Mouse (Mus musculus): ENCODE measurements around the gene Pth2. TPM values are rescaled to one million over a fixed set of nuclear protein-coding genes. Genes with fewer than 3 reads are reported as not detected.

The Pth2 gene
- total and polyA plus RNA-seq, 3 experiments = not detected

- Histone ChIP-seq H3K4me1 (ENCODE audit: insufficient read depth, low read depth, low read length) (peaks cover 32% of the 10 kb centered on the region), H3K27me3 (ENCODE audit: insufficient read depth, low read length) (no peaks in the 10 kb centered on the region), H3K36me3 (replicated peaks) (peaks cover 98% of the 10 kb centered on the region), H3K9me3 (replicated peaks) (no peaks in the 10 kb centered on the region), H3K4me3 (ENCODE audit: low read depth, low read length) (no peak overlapping the region)
- TF ChIP-seq GATA1 (IDR thresholded peaks at IDR 0.05; ENCODE audit: borderline replicate concordance, low read length) (no peak), GATA2 (IDR thresholded peaks at IDR 0.05; ENCODE audit: borderline replicate concordance, low read depth, low read length) (no peak), TAL1 (conservative IDR thresholded peaks at IDR 0.05; ENCODE audit: low read depth, low read length) (no peak)
- DNase-seq (ENCODE audit: low spot score) (no peak), ATAC-seq (ENCODE audit: extremely low read depth, insufficient number of reproducible peaks, low FRiP score, poor library complexity, severe bottlenecking) (no peak)
Measured at GRCm38 (mm10) chr7:45144368-45145174, 36.2 kb upstream of the Pth2 start.

DNA sequence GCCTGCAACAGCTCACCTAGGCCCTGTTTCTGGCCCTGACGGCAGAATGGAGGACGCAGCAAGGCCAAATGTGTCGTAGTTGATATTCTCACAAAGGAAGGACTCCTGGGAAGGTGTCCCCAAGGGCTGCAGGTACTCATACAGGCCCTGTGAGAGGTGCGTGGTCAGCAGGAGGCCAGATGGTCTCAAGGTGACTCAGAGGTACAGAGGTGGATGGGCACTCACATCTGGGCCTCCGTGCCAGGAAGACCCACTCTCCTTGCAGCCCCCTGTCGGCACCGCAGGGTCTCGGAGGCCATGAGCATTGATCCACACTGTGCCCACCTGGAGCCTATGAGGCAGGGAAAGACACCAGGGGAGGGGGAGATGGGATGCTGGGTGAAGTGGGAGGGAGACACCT, 35.3 kb upstream of the Pth2 start:
- peaks cover 98% of the 10 kb centered on the region for H3K36me3 ChIP-seq (replicated peaks)
- ATAC-seq (ENCODE audit: extremely low read depth, insufficient number of reproducible peaks, low FRiP score, poor library complexity, severe bottlenecking) = no peak

GRCm38 (mm10) chr7:45147267-45147666, 33.5 kb upstream of the Pth2 start:
- Histone ChIP-seq H3K4me3 (ENCODE audit: low read depth, low read length) (no peak overlapping the region), H3K36me3 (replicated peaks) (peaks cover 100% of the 10 kb centered on the region), H3K4me1 (ENCODE audit: insufficient read depth, low read depth, low read length) (peaks cover 31% of the 10 kb centered on the region), H3K27me3 (ENCODE audit: insufficient read depth, low read length) (no peaks in the 10 kb centered on the region), H3K9me3 (replicated peaks) (no peaks in the 10 kb centered on the region)
- DNase-seq (ENCODE audit: low spot score) = no peak
- TF ChIP-seq CTCF (IDR thresholded peaks at IDR 0.05; ENCODE audit: low read depth, low read length) (no peak), GATA2 (IDR thresholded peaks at IDR 0.05; ENCODE audit: borderline replicate concordance, low read depth, low read length) (no peak), GATA1 (IDR thresholded peaks at IDR 0.05; ENCODE audit: borderline replicate concordance, low read length) (no peak), TAL1 (conservative IDR thresholded peaks at IDR 0.05; ENCODE audit: low read depth, low read length) (no peak), POLR2AphosphoS5 (IDR thresholded peaks at IDR 0.05; ENCODE audit: insufficient replicate concordance, low read depth, low read length) (no peak)
- ATAC-seq (ENCODE audit: extremely low read depth, insufficient number of reproducible peaks, low FRiP score, poor library complexity, severe bottlenecking) = no peak

More for the DNA sequence above, 35.3 kb upstream of the Pth2 start:
- TF ChIP-seq TAL1 (conservative IDR thresholded peaks at IDR 0.05; ENCODE audit: low read depth, low read length) (no peak), CTCF (IDR thresholded peaks at IDR 0.05; ENCODE audit: low read depth, low read length) (no peak), GATA1 (IDR thresholded peaks at IDR 0.05; ENCODE audit: borderline replicate concordance, low read length) (no peak)
- H3K4me1 ChIP-seq (ENCODE audit: insufficient read depth, low read depth, low read length) = peaks cover 28% of the 10 kb centered on the region
- DNase-seq (ENCODE audit: low spot score) = no peak
- H3K27me3 ChIP-seq (ENCODE audit: insufficient read depth, low read length) = no peaks in the 10 kb centered on the region
- no peaks in the 10 kb centered on the region for H3K9me3 ChIP-seq (replicated peaks)
- H3K4me3 ChIP-seq (ENCODE audit: low read depth, low read length) = no peak overlapping the region

DNA sequence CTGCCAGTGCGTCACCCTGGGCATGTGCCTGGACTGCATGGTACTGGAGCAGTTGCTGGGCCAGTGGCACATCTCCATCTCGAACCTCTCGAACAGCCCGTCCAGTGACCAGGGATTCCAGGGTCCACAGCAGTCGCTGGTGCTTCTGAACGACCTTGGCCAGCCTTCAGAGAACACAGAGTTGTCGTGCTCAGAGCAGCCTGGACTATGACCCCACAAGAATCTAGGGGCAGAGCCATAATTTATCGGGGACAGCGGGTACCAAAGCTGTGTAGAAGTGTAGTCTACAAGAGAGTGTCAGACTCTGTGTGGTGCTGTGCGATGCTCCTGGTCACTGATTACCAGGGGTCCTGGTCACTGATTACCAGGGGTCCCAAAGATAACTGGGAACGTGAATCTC, 32.9 kb upstream of the Pth2 start:
- no peak for ATAC-seq (ENCODE audit: extremely low read depth, insufficient number of reproducible peaks, low FRiP score, poor library complexity, severe bottlenecking)
- Histone ChIP-seq H3K36me3 (replicated peaks) (peaks cover 96% of the 10 kb centered on the region), H3K4me3 (ENCODE audit: low read depth, low read length) (no peak overlapping the region), H3K9me3 (replicated peaks) (no peaks in the 10 kb centered on the region), H3K4me1 (ENCODE audit: insufficient read depth, low read depth, low read length) (peaks cover 27% of the 10 kb centered on the region), H3K27me3 (ENCODE audit: insufficient read depth, low read length) (no peaks in the 10 kb centered on the region)
- DNase-seq (ENCODE audit: low spot score) = no peak
- TF ChIP-seq POLR2AphosphoS5 (IDR thresholded peaks at IDR 0.05; ENCODE audit: insufficient replicate concordance, low read depth, low read length) (no peak), CTCF (IDR thresholded peaks at IDR 0.05; ENCODE audit: low read depth, low read length) (no peak), TAL1 (conservative IDR thresholded peaks at IDR 0.05; ENCODE audit: low read depth, low read length) (no peak)

GRCm38 (mm10) chr7:45148534-45149098, 32.2 kb upstream of the Pth2 start:
- Histone ChIP-seq H3K4me3 (ENCODE audit: low read depth, low read length) (no peak overlapping the region), H3K36me3 (replicated peaks) (peaks cover 89% of the 10 kb centered on the region), H3K4me1 (ENCODE audit: insufficient read depth, low read depth, low read length) (peaks cover 27% of the 10 kb centered on the region), H3K27me3 (ENCODE audit: insufficient read depth, low read length) (no peaks in the 10 kb centered on the region), H3K9me3 (replicated peaks) (no peaks in the 10 kb centered on the region)
- TF ChIP-seq GATA1 (IDR thresholded peaks at IDR 0.05; ENCODE audit: borderline replicate concordance, low read length) (no peak), CTCF (IDR thresholded peaks at IDR 0.05; ENCODE audit: low read depth, low read length) (no peak), GATA2 (IDR thresholded peaks at IDR 0.05; ENCODE audit: borderline replicate concordance, low read depth, low read length) (no peak), TAL1 (conservative IDR thresholded peaks at IDR 0.05; ENCODE audit: low read depth, low read length) (no peak), POLR2AphosphoS5 (IDR thresholded peaks at IDR 0.05; ENCODE audit: insufficient replicate concordance, low read depth, low read length) (no peak)
- ATAC-seq (ENCODE audit: extremely low read depth, insufficient number of reproducible peaks, low FRiP score, poor library complexity, severe bottlenecking) (no peak), DNase-seq (ENCODE audit: low spot score) (no peak)

- no peak overlapping the region for H3K4me3 ChIP-seq (ENCODE audit: low read depth, low read length)
- no peaks in the 10 kb centered on the region for H3K27me3 ChIP-seq (ENCODE audit: insufficient read depth, low read length)
- ATAC-seq (ENCODE audit: extremely low read depth, insufficient number of reproducible peaks, low FRiP score, poor library complexity, severe bottlenecking) (no peak), DNase-seq (ENCODE audit: low spot score) (no peak)
- H3K36me3 ChIP-seq (replicated peaks) = peaks cover 79% of the 10 kb centered on the region
- TF ChIP-seq TAL1 (conservative IDR thresholded peaks at IDR 0.05; ENCODE audit: low read depth, low read length) = no peak
- TF ChIP-seq POLR2AphosphoS5 (IDR thresholded peaks at IDR 0.05; ENCODE audit: insufficient replicate concordance, low read depth, low read length) = no peak
- no peak for TF ChIP-seq GATA1 (IDR thresholded peaks at IDR 0.05; ENCODE audit: borderline replicate concordance, low read length)
- no peak for TF ChIP-seq CTCF (IDR thresholded peaks at IDR 0.05; ENCODE audit: low read depth, low read length)
- no peak for TF ChIP-seq GATA2 (IDR thresholded peaks at IDR 0.05; ENCODE audit: borderline replicate concordance, low read depth, low read length)
- peaks cover 24% of the 10 kb centered on the region for H3K4me1 ChIP-seq (ENCODE audit: insufficient read depth, low read depth, low read length)
- no peaks in the 10 kb centered on the region for H3K9me3 ChIP-seq (replicated peaks)
Measured at GRCm38 (mm10) chr7:45149545-45149944, 31.2 kb upstream of the Pth2 start.

All from G1E (cell line).